In genomic region chr4:36950021-36950751, GRCm38 (mm10) we compare ENCODE assay signal across 8 mouse cellular contexts. TPM values are rescaled to one million over a fixed set of nuclear protein-coding genes. Genes with fewer than 3 reads are reported as not detected.
A peak's percentile ranks its signal among the peaks of the same experiment; 100 is the strongest.
DNase-seq lines count a peak whose midpoint lies in the region; ATAC-seq and TF ChIP-seq lines count a peak whose summit lies in the region.

No protein-coding gene starts in this region.

- no peaks in the 10 kb centered on the region for H3K36me3 ChIP-seq in E14TG2a.4 (ENCODE audit: insufficient read depth, low read length)
- H3K36me3 ChIP-seq in embryonic facial prominence, embryonic 12.5 days = no peaks in the 10 kb centered on the region
- H3K36me3 ChIP-seq in small intestine, adult 2 months (ENCODE audit: control insufficient read depth, insufficient read depth, low read length) = no peaks in the 10 kb centered on the region

- WGBS in embryonic facial prominence, embryonic 12.5 days = under 1% methylated on average over 37 of the region's 43 CpGs
- 3% methylated on average over 43 of the region's 43 CpGs for WGBS in small intestine, adult 2 months

- H3K27ac ChIP-seq in embryonic facial prominence, embryonic 12.5 days = no peak overlapping the region
- H3K27ac ChIP-seq in small intestine, adult 2 months (ENCODE audit: insufficient read depth, low read depth, low read length) = no peak overlapping the region

- peak overlapping the region; percentile 79 for H3K4me3 ChIP-seq in E14TG2a.4 (replicated peaks; ENCODE audit: low read length)
- peak overlapping the region; percentile 58 for H3K4me3 ChIP-seq in embryonic facial prominence, embryonic 12.5 days
- peak overlapping the region; percentile 31 for H3K4me3 ChIP-seq in small intestine, adult 2 months (ENCODE audit: low read depth, low read length)

- TF ChIP-seq POLR2A in small intestine, adult 2 months (IDR thresholded peaks at IDR 0.05; ENCODE audit: low read depth, low read length) = no peak

- peaks cover 47% of the 10 kb centered on the region for H3K27me3 ChIP-seq in E14TG2a.4 (ENCODE audit: insufficient read depth, low read length)
- peaks cover 51% of the 10 kb centered on the region for H3K27me3 ChIP-seq in embryonic facial prominence, embryonic 12.5 days
- peaks cover 11% of the 10 kb centered on the region; the same call in 1 of the 2 replicates for H3K27me3 ChIP-seq in small intestine, adult 2 months (ENCODE audit: control insufficient read depth, insufficient read depth, low read length)

- H3K4me2 ChIP-seq in embryonic facial prominence, embryonic 12.5 days (replicated peaks) = peak overlapping the region; percentile 97

- peak; percentile 6 to 19 for DNase-seq in cerebellum, adult 18-20 months
- no peak for DNase-seq in cerebellum, adult 11-12 months
- peak; percentile 62 for DNase-seq in heart, postnatal 4 days
- peak; percentile 80 to 82 for DNase-seq in layer of hippocampus, postnatal 36 days

- H3K4me1 ChIP-seq in E14TG2a.4 (replicated peaks; ENCODE audit: low read depth, low read length) = peaks cover 21% of the 10 kb centered on the region
- H3K4me1 ChIP-seq in embryonic facial prominence, embryonic 12.5 days = peaks cover 13% of the 10 kb centered on the region
- H3K4me1 ChIP-seq in small intestine, adult 2 months (ENCODE audit: control insufficient read depth, insufficient read depth, insufficient read length, low read length) = no peaks in the 10 kb centered on the region

- H3K9me3 ChIP-seq in E14TG2a.4 (ENCODE audit: low read length) = peaks cover 4% of the 10 kb centered on the region
- H3K9me3 ChIP-seq in embryonic facial prominence, embryonic 12.5 days = no peaks in the 10 kb centered on the region

- H3K9ac ChIP-seq in embryonic facial prominence, embryonic 12.5 days = peak overlapping the region; percentile 15; the same call in 1 of the 2 replicates

- peak; percentile 88 for ATAC-seq in embryonic facial prominence, embryonic 12.5 days (ENCODE audit: insufficient number of reproducible peaks, insufficient read depth, low FRiP score, low TSS enrichment)
- ATAC-seq in megakaryocyte-erythroid progenitor cell, adult 5-6 weeks (replicated peaks; ENCODE audit: low FRiP score, low TSS enrichment, poor library complexity, severe bottlenecking) = peak; percentile 93

- TF ChIP-seq CTCF in E14TG2a.4 (conservative IDR thresholded peaks at IDR 0.05; ENCODE audit: low read length) = no peak
- TF ChIP-seq CTCF in small intestine, adult 2 months (IDR thresholded peaks at IDR 0.05; ENCODE audit: extremely low read depth, insufficient read length, insufficient replicate concordance, low read depth, low read length) = no peak

RNA-seq across cellular contexts. Expression of gene Lingo2, which starts 1.4 kb away (rescaled TPM):
- polyA plus RNA-seq in embryonic facial prominence, embryonic 12.5 days (2016; fragmentation: Nextera tagmentation; extraction: Ambion mirVana) = 6.2 and 8.2 TPM in 2 replicates
- under 1 TPM; 0.10 to 0.23 TPM for total RNA-seq in heart, postnatal 4 days (2021)
- 10 to 100 TPM; 44.6 to 49.2 TPM for total RNA-seq in layer of hippocampus, postnatal 36 days (2021)
- total RNA-seq in megakaryocyte-erythroid progenitor cell, adult 5-6 weeks (2014; fragmentation: Nextera tagmentation) = not detected in 2 replicates
- total RNA-seq in megakaryocyte-erythroid progenitor cell, adult 5-6 weeks (2017) = not detected in 2 replicates
- 0.03 TPM in 1 of 2 replicates, not detected in the other for polyA plus RNA-seq in small intestine, adult 2 months (2012; rRNA removed)

Comparison
In these comparisons a context has a peak if more than half of its experiments do, and no peak if none do; other contexts are left out.
1. RNA of gene Lingo2, which starts 1.4 kb away (total RNA-seq): 44.6 to 49.2 TPM in layer of hippocampus, postnatal 36 days; 0.10 to 0.23 TPM in heart, postnatal 4 days and not detected in megakaryocyte-erythroid progenitor cell, adult 5-6 weeks; every median in the first group is over 10 times any median in the second.
2. Peak in every context shown above with its lines, with median percentiles within 50 percentile points of each other: H3K4me3 ChIP-seq.